Mouse (Mus musculus) heart, adult 2 months (tissue): ENCODE measurements at regions not wholly inside any gene's neighbourhood (a gene's known extent, or its start where the extent isn't known, plus 50 kb on each side); places are given as distances from the start of the nearest gene placed in this dataset.

Experiments used
- DNase-seq, 2 experiments: peaks; one replicate each; pipeline ENCODE4 v3.0.0; 2021
- H3K27ac ChIP-seq: fragments of 200-600 bp; 2 replicates; pipeline ENCODE4 v1.8.1; 2022
- H3K27me3 ChIP-seq: fragments of 200-500 bp; 2 replicates; pipeline ENCODE4 v1.6.1; 2012; ENCODE audit warnings: mild to moderate bottlenecking, low read length, inconsistent platforms, mixed read lengths; ENCODE audit not compliant: control insufficient read depth, insufficient read depth
- H3K36me3 ChIP-seq: fragments of 200-500 bp; 2 replicates; pipeline ENCODE4 v1.6.1; 2012; ENCODE audit warnings: low read length, inconsistent platforms; ENCODE audit not compliant: control insufficient read depth, insufficient read depth
- H3K4me1 ChIP-seq: fragments of 200-500 bp; 2 replicates; pipeline ENCODE4 v1.6.1; 2011; ENCODE audit warnings: low read length; ENCODE audit not compliant: control insufficient read depth, insufficient read depth
- H3K4me3 ChIP-seq: fragments of 200-600 bp; 2 replicates; pipeline ENCODE4 v1.8.1; 2022
- H3K79me2 ChIP-seq: fragments of 200-500 bp; replicated peaks from 2 replicates; pipeline ENCODE4 v1.6.1; 2012; ENCODE audit warnings: mild to moderate bottlenecking, inconsistent platforms, low read length, moderate library complexity, mixed read lengths; ENCODE audit not compliant: control insufficient read depth, insufficient read depth
- H3K9ac ChIP-seq: fragments of 200-500 bp; 2 replicates; pipeline ENCODE4 v1.6.1; 2012; ENCODE audit warnings: low read depth, mild to moderate bottlenecking, control low read depth, inconsistent platforms, low read length, mixed read lengths
- CTCF ChIP-seq: fragments of 200-600 bp; IDR thresholded peaks from 2 replicates; pipeline ENCODE4 v1.8.1; 2022; ENCODE audit warnings: antibody characterized with exemption, mild to moderate bottlenecking, moderate library complexity
- EP300 ChIP-seq: fragments of 200-500 bp; IDR thresholded peaks from 2 replicates; pipeline ENCODE4 v1.6.1; 2011; ENCODE audit warnings: low read depth, low read length, control low read depth; ENCODE audit not compliant: insufficient read depth
- POLR2A ChIP-seq: fragments of 200-500 bp; IDR thresholded peaks from 2 replicates; pipeline ENCODE4 v1.6.1; 2011; ENCODE audit warnings: mild to moderate bottlenecking, low read depth, low read length, control low read depth; ENCODE audit not compliant: insufficient read depth
- WGBS: fragments of 180-500 bp; shearing (Covaris S2); methylation state at CpG from one replicate; pipeline ENCODE4 v1.1.7; 2018; 5-methylcytosine and 5-hydroxymethylcytosine counted together
- intact Hi-C: fragments of 180-260 bp; cut with DNase I; formaldehyde crosslinking; loops from one replicate; pipeline ENCODE4 v1.15.1; 2025

- intact Hi-C loops: loop anchor here (5.0 kb wide), 1 partner anchor 100 kb away; the partner anchor contains the start of gene Parp8
- Histone ChIP-seq H3K27me3 (no peaks in the 10 kb centered on the region), H3K9ac (no peak overlapping the region), H3K36me3 (no peaks in the 10 kb centered on the region; the same call in 1 of the 2 replicates), H3K79me2 (no peaks in the 10 kb centered on the region), H3K27ac (peak overlapping the region; percentile 83), H3K4me1 (peaks cover 4% of the 10 kb centered on the region), H3K4me3 (no peak overlapping the region)
- TF ChIP-seq CTCF: no peak
- no peak for TF ChIP-seq POLR2A
- TF ChIP-seq EP300: no peak
- 50% methylated on average over 10 of the region's 10 CpGs for WGBS
- DNase-seq: no peak
Observed at GRCm38 (mm10) chr13:117127116-117127728, 81.1 kb upstream of the Emb start.

GRCm38 (mm10) chr13:117119636-117120035, 88.7 kb upstream of the Emb start:
- DNase-seq: no peak
- Histone ChIP-seq H3K79me2 (no peaks in the 10 kb centered on the region), H3K4me3 (no peak overlapping the region), H3K9ac (no peak overlapping the region), H3K4me1 (no peaks in the 10 kb centered on the region), H3K27ac (no peak overlapping the region), H3K36me3 (no peaks in the 10 kb centered on the region), H3K27me3 (no peaks in the 10 kb centered on the region)
- TF ChIP-seq EP300 (no peak), POLR2A (no peak), CTCF (no peak)
- intact Hi-C loops: no loop called here
- WGBS: 70% methylated on average over 4 of the region's 4 CpGs

- Histone ChIP-seq H3K79me2 (no peaks in the 10 kb centered on the region), H3K27ac (no peak overlapping the region), H3K9ac (no peak overlapping the region), H3K36me3 (no peaks in the 10 kb centered on the region), H3K4me1 (no peaks in the 10 kb centered on the region), H3K27me3 (no peaks in the 10 kb centered on the region), H3K4me3 (no peak overlapping the region)
- TF ChIP-seq POLR2A (no peak), EP300 (no peak), CTCF (no peak)
- DNase-seq: no peak
- 81% methylated on average over 5 of the region's 5 CpGs for WGBS
- intact Hi-C loops: no loop called here
Observed at GRCm38 (mm10) chr13:117114797-117115196, 89.5 kb upstream of the Parp8 start.

- TF ChIP-seq POLR2A (no peak), CTCF (no peak), EP300 (no peak)
- no peaks in the 10 kb centered on the region for H3K36me3 ChIP-seq
- H3K4me1 ChIP-seq: no peaks in the 10 kb centered on the region
- DNase-seq: no peak
- WGBS: 71% methylated on average over 1 of the region's 1 CpGs
- no peaks in the 10 kb centered on the region for H3K79me2 ChIP-seq
- H3K4me3 ChIP-seq: no peak overlapping the region
- intact Hi-C loops: no loop called here
- no peak overlapping the region for H3K9ac ChIP-seq
- no peaks in the 10 kb centered on the region for H3K27me3 ChIP-seq
- H3K27ac ChIP-seq: no peak overlapping the region
Observed at GRCm38 (mm10) chr13:117112424-117112823, 87.1 kb upstream of the Parp8 start.

GRCm38 (mm10) chr13:117105151-117105660, 79.9 kb upstream of the Parp8 start:
- Histone ChIP-seq H3K4me3 (no peak overlapping the region), H3K9ac (no peak overlapping the region), H3K27ac (no peak overlapping the region), H3K27me3 (no peaks in the 10 kb centered on the region), H3K36me3 (no peaks in the 10 kb centered on the region), H3K4me1 (no peaks in the 10 kb centered on the region), H3K79me2 (no peaks in the 10 kb centered on the region)
- no peak for DNase-seq
- TF ChIP-seq POLR2A (no peak), EP300 (no peak), CTCF (no peak)
- WGBS: 62% methylated on average over 1 of the region's 1 CpGs
- intact Hi-C loops: no loop called here

- no peak overlapping the region for H3K9ac ChIP-seq
- no peaks in the 10 kb centered on the region for H3K4me1 ChIP-seq
- no peaks in the 10 kb centered on the region for H3K27me3 ChIP-seq
- no peak for TF ChIP-seq POLR2A
- no peak overlapping the region for H3K27ac ChIP-seq
- no peaks in the 10 kb centered on the region for H3K79me2 ChIP-seq
- DNase-seq: no peak
- WGBS: 82% methylated on average over 1 of the region's 1 CpGs
- H3K4me3 ChIP-seq: no peak overlapping the region
- no peaks in the 10 kb centered on the region for H3K36me3 ChIP-seq
- intact Hi-C loops: no loop called here
Observed at GRCm38 (mm10) chr13:117094773-117095172, 69.4 kb upstream of the Parp8 start.
